Mouse (Mus musculus) gastrocnemius, adult 8-10 months (tissue): Measurements from ENCODE around the gene B3gnt2. TPM values are rescaled to one million over a fixed set of nuclear protein-coding genes. Genes with fewer than 3 reads are reported as not detected.
A peak's percentile ranks its signal among the peaks of the same experiment; 100 is the strongest.

Experiments
- DNase-seq, 2 experiments: peaks; one replicate each; pipeline ENCODE4 v3.0.0; 2022; ENCODE audit warnings: low spot score in 2 of 2
- total RNA-seq, 4 experiments: library from RNA; stranded (reverse); gene quantifications; 2 replicates each; pipeline ENCODE4 v1.2.4; 2022

The B3gnt2 gene
- total RNA-seq, 4 experiments from 2014 or later = 1.0 to 1.7 (median 1.2) TPM

DNA sequence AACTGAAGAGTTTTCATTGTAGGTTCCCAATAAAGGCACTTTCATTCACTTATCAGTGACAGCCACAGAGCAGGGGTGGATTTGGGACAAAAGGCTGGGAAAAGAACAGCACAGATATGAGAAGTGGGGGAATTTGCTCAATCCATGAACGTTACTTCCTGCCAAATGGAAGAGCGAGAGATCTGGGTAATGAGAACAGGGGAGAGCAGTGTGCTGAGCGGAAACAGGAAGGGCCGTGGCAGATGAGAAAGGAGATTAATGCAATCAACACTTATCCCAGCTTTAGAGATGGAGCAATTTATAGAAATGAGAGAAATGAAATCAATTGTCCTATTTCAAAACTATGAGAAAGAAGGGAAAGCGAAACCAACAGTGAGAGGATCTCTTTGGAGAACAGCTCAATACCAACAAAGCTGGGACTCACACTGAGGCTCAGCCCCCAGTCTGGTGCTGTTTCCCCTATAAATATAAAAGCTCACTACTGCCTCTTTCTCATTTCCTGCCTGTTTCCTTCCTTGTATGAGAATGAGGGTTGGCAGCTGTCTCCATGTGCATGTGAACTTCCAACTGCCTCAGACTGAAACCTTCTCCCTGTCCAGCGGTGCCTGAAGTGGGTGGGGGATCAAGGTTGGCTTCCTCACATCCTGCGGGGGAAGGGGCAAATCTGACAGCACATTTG, 11.0 kb upstream of the B3gnt2 start:
- DNase-seq = no peak

- no peak for DNase-seq
These were observed 7.8 kb upstream of the B3gnt2 start for GRCm38 (mm10) chr11:22868582-22868981.

GRCm38 (mm10) chr11:22867691-22868090, 6.9 kb upstream of the B3gnt2 start:
- DNase-seq = no peak

DNA sequence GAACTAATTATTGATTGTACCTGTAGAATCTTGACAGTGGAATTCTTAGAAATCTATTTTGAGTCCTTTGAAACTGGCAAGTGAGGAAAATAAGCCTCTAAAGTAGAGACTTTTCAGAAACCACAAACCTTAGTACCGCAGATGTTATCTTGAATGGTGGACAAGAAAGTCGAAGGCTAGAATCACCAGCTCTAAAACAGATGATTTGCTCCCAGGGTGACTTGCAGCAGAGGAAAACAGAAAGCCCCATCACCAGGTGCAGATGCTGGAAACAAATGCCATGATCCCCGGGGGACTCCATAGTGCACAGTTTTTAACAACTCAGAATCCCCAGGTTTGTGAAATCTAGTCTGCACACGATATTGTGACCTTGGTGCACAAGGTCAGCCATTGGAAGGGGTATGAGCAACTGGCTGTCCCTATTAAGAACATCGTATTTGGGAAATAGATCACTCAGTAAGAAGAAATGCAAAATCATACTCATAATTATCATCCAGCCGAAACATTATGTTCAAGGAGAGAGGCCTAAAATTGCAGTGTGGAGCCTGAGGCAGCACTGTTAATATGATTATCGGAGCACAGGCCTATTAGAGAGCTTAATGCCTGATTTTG, 5.0 kb upstream of the B3gnt2 start:
- no peak for DNase-seq

DNA sequence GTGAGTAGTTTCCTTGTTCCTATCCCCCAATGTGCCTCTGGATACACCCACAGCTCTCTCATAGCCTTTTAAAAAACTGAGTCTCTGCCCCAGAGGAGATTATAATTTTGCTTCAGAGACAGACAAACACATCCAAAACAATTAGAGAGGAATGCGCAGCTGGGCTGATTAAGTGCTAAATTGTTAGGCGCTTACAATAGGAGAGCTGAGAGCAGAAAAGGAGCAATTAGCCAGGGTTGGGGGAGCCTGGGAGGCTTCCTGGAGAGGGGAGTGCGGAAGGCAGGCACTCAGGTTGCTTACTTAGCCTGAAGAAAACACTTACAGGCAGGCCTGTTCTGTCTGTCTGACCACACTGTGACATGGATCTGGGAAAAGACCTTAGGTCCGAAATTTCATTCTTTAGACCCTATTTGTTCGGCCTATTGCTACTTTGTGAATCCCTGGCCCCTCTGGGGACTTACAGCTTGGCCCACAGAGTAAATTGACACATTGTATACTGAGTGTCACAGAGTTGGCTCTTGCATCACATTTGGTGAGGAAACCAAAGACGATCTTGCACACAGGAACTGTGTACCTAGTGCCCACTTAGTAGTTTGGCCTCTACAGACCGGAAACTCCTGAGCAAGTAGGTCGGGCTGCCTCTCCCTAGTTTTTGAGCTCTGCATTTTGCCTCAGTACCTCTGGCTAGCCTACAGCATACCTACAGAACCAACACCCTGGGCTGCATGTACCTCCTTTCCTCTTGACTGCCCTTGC, 3.7 kb upstream of the B3gnt2 start:
- DNase-seq = no peak

GRCm38 (mm10) chr11:22863581-22863980, 2.8 kb upstream of the B3gnt2 start:
- no peak for DNase-seq

DNA sequence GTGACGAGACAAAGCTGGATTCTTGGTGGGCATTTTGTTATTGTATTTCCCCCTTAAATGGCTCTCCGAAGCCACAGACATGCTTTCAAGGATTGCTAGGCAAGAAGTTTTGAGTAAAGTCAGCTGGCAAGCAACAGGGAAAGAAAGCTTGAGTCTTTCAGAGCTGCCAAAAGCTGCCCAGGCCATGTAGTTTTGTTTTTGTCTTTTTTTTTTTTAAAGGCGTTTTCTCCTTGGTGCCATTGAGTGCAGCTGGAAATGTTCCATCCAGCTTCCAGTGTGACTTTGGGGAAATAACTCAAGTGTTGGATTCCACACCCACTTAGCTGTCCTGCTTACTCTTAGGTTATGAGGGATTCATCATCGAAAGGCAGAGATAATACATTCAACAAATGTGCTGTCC, 554 bp upstream of the B3gnt2 start:
- DNase-seq = no peak

GRCm38 (mm10) chr11:22859633-22860334, 977 bp downstream of the B3gnt2 start:
- DNase-seq = peak; percentile 69 to 76

DNA sequence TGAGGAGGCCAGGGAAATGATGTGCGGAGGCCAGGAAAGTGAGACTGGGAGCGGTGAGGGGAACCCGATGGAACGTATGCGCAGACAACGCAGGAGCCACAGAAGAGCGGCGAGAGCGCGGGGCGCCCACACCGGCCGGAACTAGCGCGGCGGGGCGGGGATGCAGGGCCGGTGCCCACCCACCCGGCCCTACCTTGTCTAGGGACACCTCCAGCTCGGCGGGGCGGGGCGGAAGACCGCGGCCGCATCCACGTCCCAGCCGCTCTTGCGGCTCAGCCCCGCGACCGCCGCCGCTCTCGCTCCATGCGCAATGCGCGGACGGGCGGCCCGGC, 1.5 kb downstream of the B3gnt2 start:
- no peak for DNase-seq

DNA sequence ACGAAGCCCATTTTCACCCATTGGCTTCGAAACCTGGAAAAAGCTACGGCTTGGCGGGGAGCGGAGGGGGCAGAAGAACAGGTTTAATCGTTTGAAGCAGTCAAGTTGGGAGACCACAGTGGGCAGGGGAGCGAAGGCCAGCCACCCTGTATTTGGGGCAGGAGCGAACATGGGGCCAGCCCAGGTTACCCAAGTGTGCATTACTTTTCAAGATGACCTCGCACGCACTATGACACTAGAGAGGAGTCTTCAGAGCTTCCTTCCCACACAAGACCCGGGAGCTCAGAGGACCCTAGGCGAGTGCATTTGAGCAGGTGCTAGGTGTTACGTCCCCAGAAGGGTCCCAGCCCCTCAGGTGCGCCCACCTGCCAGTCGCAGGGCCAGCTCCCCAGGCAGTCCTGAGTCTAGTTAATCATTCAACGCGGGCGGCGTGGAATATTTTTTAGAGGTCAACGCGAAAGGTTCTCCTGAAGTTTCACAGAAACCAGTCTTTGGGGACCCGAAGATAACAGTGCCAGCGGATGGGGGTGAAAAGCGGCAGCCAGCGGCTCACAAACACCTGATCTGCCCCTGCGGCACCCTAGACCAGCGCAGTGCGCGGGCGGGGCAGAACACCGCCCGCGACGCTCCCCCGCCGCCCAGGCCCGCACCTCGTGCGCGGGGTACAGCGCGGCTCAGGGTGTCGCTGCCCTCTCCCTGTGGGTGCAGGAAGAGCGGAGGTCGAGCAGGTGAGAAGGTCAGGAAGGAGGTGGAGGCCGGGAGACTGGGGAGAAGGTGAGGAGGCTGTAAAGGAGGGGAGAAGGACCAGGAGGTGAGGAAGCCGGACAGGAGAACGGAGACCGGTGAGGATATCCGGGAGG, 2.1 kb downstream of the B3gnt2 start:
- DNase-seq = no peak

DNA sequence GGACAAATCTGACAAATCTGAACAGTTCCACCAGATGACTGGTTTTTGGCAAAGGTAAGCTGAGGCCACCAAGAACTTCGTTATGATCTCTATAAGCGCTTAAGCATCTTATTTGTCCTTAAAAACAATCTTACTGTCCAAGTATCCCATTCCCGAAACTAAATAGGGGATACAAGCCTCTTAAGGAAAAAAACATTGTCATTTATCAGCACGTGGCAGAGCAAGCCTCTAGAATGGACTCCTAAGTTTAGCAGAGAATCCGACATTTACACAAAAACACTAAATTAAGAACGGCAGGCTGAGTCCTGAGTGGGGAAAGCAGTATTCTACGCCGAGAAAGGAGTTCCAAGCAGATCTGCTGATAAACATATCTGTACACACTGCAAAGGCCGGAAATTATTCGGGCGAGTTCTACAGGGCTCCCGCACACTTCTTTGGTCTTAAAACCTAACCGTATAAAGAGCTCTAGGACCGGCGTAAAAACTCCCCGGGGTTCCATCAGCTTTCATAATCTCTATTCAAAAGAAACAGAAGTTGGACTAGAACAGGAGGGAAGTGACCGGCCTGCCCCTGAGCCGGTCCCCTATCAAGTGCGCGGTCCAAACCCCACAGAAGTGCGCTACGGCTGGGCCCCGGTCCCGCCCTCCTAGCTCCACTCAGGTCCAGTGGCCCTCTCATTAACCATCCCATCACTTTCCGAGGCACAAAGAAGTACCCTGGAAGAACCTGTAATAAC, 2.9 kb downstream of the B3gnt2 start:
- DNase-seq = no peak

DNA sequence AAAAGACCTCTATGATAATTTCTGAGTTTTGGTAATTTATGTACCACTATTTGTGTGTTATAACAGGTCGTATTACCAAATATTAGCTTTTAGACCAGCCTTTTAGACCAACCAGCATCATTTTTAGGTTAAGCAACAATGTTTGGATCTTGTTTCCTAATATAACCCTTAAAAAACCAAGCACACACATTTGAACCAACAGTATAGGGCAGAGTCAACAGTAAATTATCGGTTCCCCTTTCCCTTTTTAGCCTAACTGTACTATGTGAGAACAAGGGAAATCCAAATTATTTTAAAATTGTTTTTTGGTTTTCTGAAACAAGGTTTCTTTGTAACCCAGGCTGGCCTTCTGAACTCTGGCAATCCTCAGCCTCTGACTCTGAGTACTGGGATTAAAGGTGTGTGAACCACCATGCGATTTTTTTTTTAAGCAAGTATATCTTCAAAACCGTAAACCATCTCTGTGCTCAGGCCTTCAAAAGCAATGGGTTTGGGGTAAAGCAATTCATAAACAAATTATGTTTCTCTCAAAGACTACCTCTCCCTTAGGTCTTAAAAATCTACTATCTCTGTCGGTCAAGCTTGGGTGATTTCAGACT, 3.6 kb downstream of the B3gnt2 start:
- DNase-seq = no peak

GRCm38 (mm10) chr11:22856371-22856965, 4.3 kb downstream of the B3gnt2 start:
- no peak for DNase-seq

DNA sequence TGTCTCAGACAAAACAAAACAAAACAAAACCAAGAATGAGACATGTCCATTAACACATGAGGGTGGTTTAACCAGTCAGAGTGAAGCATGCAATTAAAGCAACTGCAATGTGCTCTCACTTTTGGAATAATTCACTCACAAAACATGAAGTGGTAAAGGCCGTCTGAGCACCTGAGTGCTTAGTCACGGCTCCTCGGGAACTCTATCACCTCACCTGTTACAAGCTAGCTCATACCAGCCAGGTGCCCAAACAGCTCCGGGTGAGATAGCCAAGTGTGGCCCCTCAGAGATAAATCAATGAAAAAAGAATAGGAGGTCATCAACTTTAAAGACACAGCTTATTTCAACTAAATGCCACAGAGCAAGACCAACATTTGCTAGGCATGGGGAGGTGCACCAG, 6.2 kb downstream of the B3gnt2 start:
- DNase-seq = no peak

DNA sequence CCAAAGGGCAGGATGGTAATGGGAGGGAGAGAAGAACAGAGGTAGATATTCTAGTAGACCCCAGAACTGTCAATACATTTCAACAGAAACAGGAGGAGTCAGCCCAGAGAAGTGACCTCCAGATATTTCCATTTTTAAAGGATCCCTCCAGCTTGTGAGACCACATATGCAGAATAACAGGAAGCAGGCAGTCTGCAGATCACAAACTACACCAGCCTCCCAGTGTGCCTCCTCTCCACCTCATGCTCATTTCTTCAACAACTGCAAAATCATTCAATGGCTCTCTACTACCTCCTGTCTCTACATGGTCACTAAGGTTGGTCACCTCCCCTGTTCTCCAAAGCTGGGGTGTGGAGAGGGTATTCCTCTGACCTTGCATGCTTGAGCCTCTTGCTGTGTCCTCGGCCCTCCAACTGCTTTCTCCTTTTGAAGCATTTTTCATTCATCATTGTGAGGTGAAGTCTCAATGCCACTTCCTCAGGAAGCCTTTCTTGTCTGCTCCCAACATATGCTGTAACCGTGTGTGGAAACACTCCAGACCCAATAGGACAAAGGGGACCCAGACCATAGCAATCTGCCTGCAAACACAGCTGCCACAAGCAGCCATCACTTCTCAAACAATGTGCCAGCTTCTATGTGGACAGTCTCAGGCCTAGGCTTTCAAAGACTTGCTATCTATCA, 7.1 kb downstream of the B3gnt2 start:
- DNase-seq = no peak

- no peak for DNase-seq
These were observed 8.3 kb downstream of the B3gnt2 start for GRCm38 (mm10) chr11:22852510-22852909.

- no peak for DNase-seq
These were observed 9.3 kb downstream of the B3gnt2 start for GRCm38 (mm10) chr11:22851416-22851815.

GRCm38 (mm10) chr11:22850077-22850476, 10.7 kb downstream of the B3gnt2 start:
- DNase-seq = no peak

- DNase-seq = no peak
These were observed 12.0 kb downstream of the B3gnt2 start for GRCm38 (mm10) chr11:22848649-22849195.
